Mouse (Mus musculus): ENCODE results near the gene Mdm2.

DNA sequence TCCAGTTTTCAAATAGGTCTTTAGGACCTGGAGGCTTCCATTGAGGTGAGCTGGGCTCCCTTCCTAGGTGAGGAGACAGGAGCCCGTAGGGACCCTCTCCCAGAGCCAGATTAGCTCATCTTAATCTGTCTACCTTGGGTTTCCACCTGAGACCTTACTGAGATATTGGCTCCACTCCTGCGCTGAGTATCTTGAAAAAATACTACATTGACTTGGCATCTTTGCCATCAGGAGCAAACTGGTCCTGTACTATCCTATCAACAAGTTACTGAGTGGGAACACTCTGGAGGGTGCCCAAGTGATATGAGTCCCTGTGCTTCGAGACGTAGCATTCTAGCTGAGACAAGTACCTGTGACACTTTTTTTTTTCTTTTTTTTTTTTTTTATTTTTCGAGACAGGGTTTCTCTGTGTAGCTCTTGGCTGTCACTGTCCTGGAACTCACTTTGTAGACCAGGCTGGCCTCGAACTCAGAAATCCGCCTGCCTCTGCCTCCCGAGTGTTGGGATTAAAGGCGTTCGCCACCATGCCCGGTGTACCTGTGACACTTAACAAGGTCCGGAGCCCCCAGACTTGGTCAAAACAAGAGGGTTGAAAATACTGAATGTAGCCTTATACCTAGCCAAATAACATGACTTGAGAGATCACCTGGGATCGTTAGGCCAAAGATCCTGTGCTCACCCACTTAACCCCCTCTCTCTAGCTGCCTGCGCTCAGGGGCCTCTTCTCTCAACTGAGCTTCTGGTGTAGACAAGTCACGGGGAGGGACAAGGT lies 67.9 kb downstream of the Mdm2 start:
- TF ChIP-seq GATA1 (IDR thresholded peaks at IDR 0.05; ENCODE audit: low read length): no peak
- no peak for TF ChIP-seq TAL1 (IDR thresholded peaks at IDR 0.05; ENCODE audit: low read length)

Data from erythroblast, embryonic 14.5 days (primary cell).